Mouse (Mus musculus) MEL (cell line): ENCODE results near the gene Mmaa. TPM values are rescaled to one million over a fixed set of nuclear protein-coding genes. Genes with fewer than 3 reads are reported as not detected.

Source experiments
- DNase-seq: peaks from one replicate; pipeline ENCODE4 v3.0.0; 2011; ENCODE audit warnings: low read depth, low spot score
- H3K27ac ChIP-seq: 2 replicates; pipeline ENCODE4 v1.5.1; 2012; ENCODE audit warnings: low read depth, mild to moderate bottlenecking, control low read depth, low read length, moderate library complexity; ENCODE audit not compliant: control insufficient read depth
- H3K27me3 ChIP-seq, 2 experiments: fragments of 150-350 bp in 1 of 2; sonication (generic) in 1 of 2; 2 replicates each; pipeline ENCODE4 v1.6.1; 2012; ENCODE audit warnings: low read length in 2 of 2, mild to moderate bottlenecking in 2 of 2, improper control_type of control experiment in 1 of 2, moderate library complexity in 1 of 2; ENCODE audit not compliant: insufficient read depth in 2 of 2, control insufficient read depth in 1 of 2
- H3K36me3 ChIP-seq, 2 experiments: 2 replicates each; pipeline ENCODE4 v1.6.1; 2012 to 2014; ENCODE audit warnings: low read length in 2 of 2, improper control_type of control experiment in 1 of 2, inconsistent platforms in 1 of 2, mild to moderate bottlenecking in 1 of 2; ENCODE audit not compliant: insufficient read depth in 2 of 2, control insufficient read depth in 1 of 2
- H3K4me1 ChIP-seq, 2 experiments: fragments of 150-350 bp in 1 of 2; sonication (generic) in 1 of 2; 2 replicates each; pipeline ENCODE4 v1.6.1; 2012; ENCODE audit warnings: low read length in 2 of 2, improper control_type of control experiment in 1 of 2, mild to moderate bottlenecking in 1 of 2; ENCODE audit not compliant: insufficient read depth in 2 of 2, control insufficient read depth in 1 of 2
- H3K4me3 ChIP-seq, 2 experiments: fragments of 150-350 bp in 1 of 2; sonication (generic) in 1 of 2; 2 replicates each; pipeline ENCODE4 v1.5.1; 2012; ENCODE audit warnings: low read depth in 2 of 2, low read length in 2 of 2, mild to moderate bottlenecking in 2 of 2, moderate library complexity in 2 of 2, control low read depth in 1 of 2, improper control_type of control experiment in 1 of 2; ENCODE audit not compliant: control insufficient read depth in 1 of 2, insufficient read depth in 1 of 2
- H3K79me2 ChIP-seq: 2 replicates; pipeline ENCODE4 v1.6.1; 2012; ENCODE audit warnings: mild to moderate bottlenecking, low read length, moderate library complexity; ENCODE audit not compliant: control insufficient read depth, poor library complexity, insufficient read depth
- H3K9ac ChIP-seq: 2 replicates; pipeline ENCODE4 v1.6.1; 2012; ENCODE audit warnings: low read depth, mild to moderate bottlenecking, control low read depth, low read length, moderate library complexity; ENCODE audit not compliant: control insufficient read depth, poor library complexity, severe bottlenecking
- H3K9me3 ChIP-seq: fragments of 150-350 bp; sonication (generic); replicated peaks from 2 replicates; pipeline ENCODE4 v1.6.1; 2012; ENCODE audit warnings: mild to moderate bottlenecking, low read length, improper control_type of control experiment, moderate library complexity; ENCODE audit not compliant: insufficient read depth
- BHLHE40 ChIP-seq: IDR thresholded peaks from 2 replicates; pipeline ENCODE4 v1.6.1; 2012; ENCODE audit warnings: low read depth, mild to moderate bottlenecking, inconsistent platforms, low read length, improper control_type of control experiment, borderline replicate concordance
- CHD1 ChIP-seq: IDR thresholded peaks from 2 replicates; pipeline ENCODE4 v1.6.1; 2012; ENCODE audit warnings: low read depth, mild to moderate bottlenecking, inconsistent platforms, low read length, improper control_type of control experiment
- CTCF ChIP-seq, 3 experiments: IDR thresholded peaks in 2 of 3; conservative IDR thresholded peaks in 1 of 3; 2 replicates each; pipeline ENCODE4 v1.5.1; 2011 to 2012; ENCODE audit warnings: low read length in 3 of 3, low read depth in 2 of 3, mild to moderate bottlenecking in 2 of 3, improper control_type of control experiment in 1 of 3, inconsistent platforms in 1 of 3, mixed read lengths in 1 of 3, moderate library complexity in 1 of 3; ENCODE audit not compliant: control insufficient read depth in 1 of 3, insufficient read depth in 1 of 3, poor library complexity in 1 of 3, severe bottlenecking in 1 of 3
- E2F4 ChIP-seq: IDR thresholded peaks from 2 replicates; pipeline ENCODE4 v1.6.1; 2011; ENCODE audit warnings: low read depth, low read length, improper control_type of control experiment, borderline replicate concordance
- ELF1 ChIP-seq: IDR thresholded peaks from 2 replicates; pipeline ENCODE4 v1.6.1; 2014; ENCODE audit warnings: low read depth, mild to moderate bottlenecking, inconsistent platforms, low read length, improper control_type of control experiment, moderate library complexity
- GABPA ChIP-seq: IDR thresholded peaks from 2 replicates; pipeline ENCODE4 v1.6.1; 2012; ENCODE audit warnings: low read depth, mild to moderate bottlenecking, inconsistent platforms, low read length, improper control_type of control experiment, moderate library complexity
- GATA1 ChIP-seq: IDR thresholded peaks from 2 replicates; pipeline ENCODE4 v1.6.1; 2011; ENCODE audit warnings: low read depth, low read length, improper control_type of control experiment
- HCFC1 ChIP-seq: IDR thresholded peaks from 2 replicates; pipeline ENCODE4 v1.6.1; 2012; ENCODE audit warnings: low read depth, mild to moderate bottlenecking, inconsistent platforms, low read length, improper control_type of control experiment, moderate library complexity
- JUND ChIP-seq: IDR thresholded peaks from 2 replicates; pipeline ENCODE4 v1.6.1; 2011; ENCODE audit warnings: low read depth, mild to moderate bottlenecking, improper control_type of control experiment, low read length
- MAFK ChIP-seq: IDR thresholded peaks from 2 replicates; pipeline ENCODE4 v1.6.1; 2011; ENCODE audit warnings: low read depth, mild to moderate bottlenecking, low read length, improper control_type of control experiment, borderline replicate concordance
- MEF2A ChIP-seq: IDR thresholded peaks from 2 replicates; pipeline ENCODE4 v1.6.1; 2014; ENCODE audit warnings: low read depth, mild to moderate bottlenecking, inconsistent platforms, low read length, improper control_type of control experiment; ENCODE audit not compliant: poor library complexity, insufficient replicate concordance, severe bottlenecking; ENCODE audit errors: extremely low read depth
- POLR2A ChIP-seq, 2 experiments: IDR thresholded peaks; 2 replicates each; pipeline ENCODE4 v1.6.1; 2011 to 2012; ENCODE audit warnings: low read length in 2 of 2, mild to moderate bottlenecking in 2 of 2, control low read depth in 1 of 2, improper control_type of control experiment in 1 of 2, low read depth in 1 of 2, moderate library complexity in 1 of 2; ENCODE audit not compliant: control insufficient read depth in 1 of 2, insufficient read depth in 1 of 2, poor library complexity in 1 of 2
- SIN3A ChIP-seq: IDR thresholded peaks from 2 replicates; pipeline ENCODE4 v1.6.1; 2012; ENCODE audit warnings: low read length, improper control_type of control experiment, inconsistent platforms
- SMC3 ChIP-seq: IDR thresholded peaks from 2 replicates; pipeline ENCODE4 v1.6.1; 2011; ENCODE audit warnings: low read depth, low read length, improper control_type of control experiment
- TCF12 ChIP-seq: IDR thresholded peaks from 2 replicates; pipeline ENCODE4 v1.6.1; 2014; ENCODE audit warnings: low read depth, mild to moderate bottlenecking, inconsistent platforms, low read length, improper control_type of control experiment, moderate library complexity
- UBTF ChIP-seq: IDR thresholded peaks from 2 replicates; pipeline ENCODE4 v1.6.1; 2012; ENCODE audit warnings: low read depth, mild to moderate bottlenecking, inconsistent platforms, low read length, improper control_type of control experiment, moderate library complexity, borderline replicate concordance; ENCODE audit not compliant: insufficient read depth
- ZC3H11A ChIP-seq: IDR thresholded peaks from 2 replicates; pipeline ENCODE4 v1.6.1; 2012; ENCODE audit warnings: low read depth, mild to moderate bottlenecking, inconsistent platforms, low read length, improper control_type of control experiment
- ZMIZ1 ChIP-seq: IDR thresholded peaks from 2 replicates; pipeline ENCODE4 v1.6.1; 2012; ENCODE audit warnings: low read depth, mild to moderate bottlenecking, inconsistent platforms, low read length, improper control_type of control experiment, moderate library complexity
- ZNF384 ChIP-seq: IDR thresholded peaks from 2 replicates; pipeline ENCODE4 v1.6.1; 2012; ENCODE audit warnings: low read depth, mild to moderate bottlenecking, inconsistent platforms, low read length, improper control_type of control experiment
- polyA plus RNA-seq, 2 experiments: library from polyadenylated mRNA; stranded (reverse) in 1 of 2; unstranded in 1 of 2; fragments of >175 nt in 1 of 2; fragments of >200 nt in 1 of 2; gene quantifications; 2 replicates each; pipeline versions ENCODE4 v1.2.1 to v1.2.4; 2012; ENCODE audit warnings: low replicate concordance in 2 of 2, low read depth in 1 of 2; ENCODE audit not compliant: insufficient read length in 2 of 2, insufficient read depth in 1 of 2, missing spikeins in 1 of 2
- total RNA-seq: library from RNA; depleted of rRNA; stranded (reverse); fragments of 300-350 nt; gene quantifications from 2 replicates; pipeline ENCODE4 v1.2.3, GENCODE M21; 2012

The Mmaa gene
- total and polyA plus RNA-seq, 3 experiments: 3.2 to 6.8 TPM; not detected in 1

GRCm38 (mm10) chr8:79295276-79296105, 754 bp upstream of the Mmaa start:
- TF ChIP-seq TCF12 (no peak), GABPA (no peak), E2F4 (no peak), BHLHE40 (no peak), UBTF (no peak), JUND (no peak), POLR2A (IDR thresholded peaks at IDR 0.05; ENCODE audit: control insufficient read depth in 1 of 2, insufficient read depth in 1 of 2, low read depth in 1 of 2, low read length in 2 of 2, poor library complexity in 1 of 2) (no peak), CHD1 (0 out of 2 replicates have a peak, but pooled peaks have one; percentile 52), ZNF384 (peak; percentile 71), MAFK (no peak), SIN3A (no peak), CTCF (IDR thresholded peaks at IDR 0.05 in 2 of 3, conservative IDR thresholded peaks at IDR 0.05 in 1 of 3; ENCODE audit: control insufficient read depth in 1 of 3, insufficient read depth in 1 of 3, low read depth in 2 of 3, low read length in 3 of 3, poor library complexity in 1 of 3, severe bottlenecking in 1 of 3) (no peak), ZC3H11A (no peak)
- Histone ChIP-seq H3K9me3 (no peaks in the 10 kb centered on the region), H3K4me1 (peaks cover 7 to 11% of the 10 kb centered on the region in 2 experiments), H3K9ac (peak overlapping the region; percentile 95), H3K79me2 (peaks cover 6% of the 10 kb centered on the region), H3K4me3 (peak overlapping the region; percentile 66 to 88), H3K27me3 (no peaks in the 10 kb centered on the region), H3K27ac (peak overlapping the region; percentile 82), H3K36me3 (peaks cover 0 to 20% of the 10 kb centered on the region in 2 experiments; a peak in 2 of 4 replicates)
- DNase-seq: no peak

- Histone ChIP-seq H3K79me2 (peaks cover 6% of the 10 kb centered on the region), H3K27ac (no peak overlapping the region), H3K4me3 (peak overlapping the region in 1 of 2 experiments; percentile 91; a peak in 2 of 4 replicates), H3K9me3 (no peaks in the 10 kb centered on the region), H3K36me3 (peaks cover 0 to 28% of the 10 kb centered on the region in 2 experiments; a peak in 2 of 4 replicates), H3K4me1 (peaks cover 17 to 20% of the 10 kb centered on the region in 2 experiments), H3K9ac (peak overlapping the region; percentile 97), H3K27me3 (no peaks in the 10 kb centered on the region)
- TF ChIP-seq CTCF (IDR thresholded peaks at IDR 0.05 in 2 of 3, conservative IDR thresholded peaks at IDR 0.05 in 1 of 3; ENCODE audit: control insufficient read depth in 1 of 3, insufficient read depth in 1 of 3, low read depth in 2 of 3, low read length in 3 of 3, poor library complexity in 1 of 3, severe bottlenecking in 1 of 3) (no peak), ZMIZ1 (no peak), HCFC1 (no peak), ELF1 (no peak), SMC3 (no peak), MEF2A (no peak), GATA1 (no peak), GABPA (no peak)
- peak; percentile 29 for DNase-seq
Measured at GRCm38 (mm10) chr8:79293841-79294240, 896 bp downstream of the Mmaa start.
